In the genomic region with DNA sequence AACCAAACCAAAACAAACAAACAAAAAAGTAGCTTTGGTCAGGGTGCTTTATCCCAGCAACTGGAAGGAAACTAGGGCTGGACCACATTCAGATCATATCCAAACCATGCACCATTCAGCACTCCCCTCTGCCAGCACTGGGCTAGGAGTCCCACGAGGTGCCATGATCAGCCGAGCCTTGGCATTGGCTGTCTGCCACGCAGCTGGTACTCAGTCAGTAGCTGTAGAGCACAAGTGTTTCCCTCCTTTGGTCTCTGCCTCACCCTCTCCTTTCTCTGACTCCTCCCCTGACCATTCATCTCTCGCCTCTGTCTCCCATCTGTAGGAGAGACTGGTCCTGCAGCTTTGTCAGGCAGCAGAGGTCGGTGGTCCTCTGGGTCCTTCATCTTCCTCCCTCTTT, we compare ENCODE assay signal across 37 mouse cellular contexts. TPM values are rescaled to one million over a fixed set of nuclear protein-coding genes. Genes with fewer than 3 reads are reported as not detected.
DNase-seq lines count a peak whose midpoint lies in the region; ATAC-seq and TF ChIP-seq lines count a peak whose summit lies in the region.
"Had no signal": no experiment of that assay in that cellular context is flagged by ENCODE, and none has a peak within 500 bp of the region (broad histone marks: within the 10 kb centered on the region; RNA-seq: fewer than 3 reads in every experiment).

No protein-coding gene starts in this region.

- H3K36me3 ChIP-seq in forebrain, postnatal 0 days (ENCODE audit: insufficient read depth): no peaks in the 10 kb centered on the region
- no peaks in the 10 kb centered on the region for H3K36me3 ChIP-seq in forebrain, embryonic 15.5 days
- H3K36me3 ChIP-seq in myocyte (ENCODE audit: control insufficient read depth, insufficient read depth): no peaks in the 10 kb centered on the region
- H3K36me3 ChIP-seq in heart, embryonic 10.5 days: no peaks in the 10 kb centered on the region
- H3K36me3 ChIP-seq: embryonic facial prominence, embryonic 10.5 days; embryonic facial prominence, embryonic 13.5 days; hindbrain, embryonic 13.5 days had no signal

- TF ChIP-seq POLR2A in myocyte (IDR thresholded peaks at IDR 0.05; ENCODE audit: insufficient read length, low read depth): no peak

- intact Hi-C loops in left cerebral cortex, postnatal 4 days (cut with DNase I): no loop called here

- peak; percentile 60; the same call in 1 of the 2 replicates for ATAC-seq in forebrain, postnatal 0 days
- no peak for ATAC-seq in forebrain, embryonic 15.5 days (replicated peaks)
- ATAC-seq: activated CD4-positive, CD25-positive, alpha-beta regulatory T cell, adult 4 months; CD4-positive, CD25-positive, alpha-beta regulatory T cell, adult 4 months; forebrain, embryonic 13.5 days; hindbrain, embryonic 16.5 days; inflammation-experienced regulatory T-cells, adult 6 months; intestine, embryonic 16.5 days had no signal

- no peak overlapping the region for H3K4me3 ChIP-seq in forebrain, postnatal 0 days (ENCODE audit: low read depth, low read length)
- H3K4me3 ChIP-seq in forebrain, embryonic 15.5 days: no peak overlapping the region
- no peak overlapping the region for H3K4me3 ChIP-seq in myocyte
- no peak overlapping the region for H3K4me3 ChIP-seq in heart, embryonic 10.5 days
- H3K4me3 ChIP-seq: embryonic facial prominence, embryonic 10.5 days; embryonic facial prominence, embryonic 13.5 days; erythroblast, embryonic 14.5 days; forebrain, embryonic 13.5 days; gastrocnemius, adult 2 months; heart, adult 2 months; hindbrain, embryonic 13.5 days had no signal

- H3K79me2 ChIP-seq in myocyte (ENCODE audit: control insufficient read depth, insufficient read depth): no peaks in the 10 kb centered on the region

- H3K9me3 ChIP-seq in forebrain, postnatal 0 days (ENCODE audit: low read length): no peaks in the 10 kb centered on the region
- H3K9me3 ChIP-seq in forebrain, embryonic 15.5 days: no peaks in the 10 kb centered on the region
- H3K9me3 ChIP-seq in heart, embryonic 10.5 days: no peaks in the 10 kb centered on the region
- H3K9me3 ChIP-seq: embryonic facial prominence, embryonic 10.5 days; embryonic facial prominence, embryonic 13.5 days; forebrain, embryonic 13.5 days; hindbrain, embryonic 13.5 days had no signal

- no peak overlapping the region for H3ac ChIP-seq in myocyte (ENCODE audit: control insufficient read depth, insufficient read length)

- 37% methylated on average over 5 of the region's 5 CpGs for WGBS in forebrain, postnatal 0 days
- 39% methylated on average over 5 of the region's 5 CpGs for WGBS in forebrain, embryonic 15.5 days
- WGBS in heart, embryonic 10.5 days: 68% methylated on average over 5 of the region's 5 CpGs

- H3K4me2 ChIP-seq in forebrain, postnatal 0 days (ENCODE audit: low read depth): no peak overlapping the region
- H3K4me2 ChIP-seq in forebrain, embryonic 15.5 days (replicated peaks): no peak overlapping the region
- H3K4me2 ChIP-seq in myocyte (ENCODE audit: low read depth): no peak overlapping the region
- H3K4me2 ChIP-seq: embryonic facial prominence, embryonic 13.5 days; forebrain, embryonic 13.5 days; heart, embryonic 11.5 days; hindbrain, embryonic 13.5 days had no signal

- H3K27ac ChIP-seq in forebrain, postnatal 0 days (ENCODE audit: low read depth, low read length): no peak overlapping the region
- H3K27ac ChIP-seq in forebrain, embryonic 15.5 days (replicated peaks): no peak overlapping the region
- no peak overlapping the region for H3K27ac ChIP-seq in heart, embryonic 10.5 days
- H3K27ac ChIP-seq: embryonic facial prominence, embryonic 10.5 days; embryonic facial prominence, embryonic 13.5 days; forebrain, embryonic 13.5 days; gastrocnemius, adult 2 months; heart, adult 2 months; hindbrain, embryonic 13.5 days had no signal

- DNase-seq in forebrain, postnatal 0 days: no peak
- DNase-seq in left cerebral cortex, postnatal 4 days: peak; percentile 68
- no peak for DNase-seq in left cerebral cortex, adult 9 months (ENCODE audit: low spot score in 2 of 2)
- DNase-seq in right cerebral cortex, postnatal 14 days: peak; percentile 46
- no peak for DNase-seq in right cerebral cortex, postnatal 36 days (ENCODE audit: low spot score in 2 of 2)
- DNase-seq in heart, embryonic 10.5 days (ENCODE audit: low spot score): no peak
- DNase-seq: adrenal gland, postnatal 10 days; cerebellum, adult 11-12 months; cerebellum, adult 8-10 months; cerebellum, postnatal 36 days; embryo, embryonic 11 days; gastrocnemius, adult 2 months; gastrocnemius, postnatal 25 days; heart, adult 2 months had no signal

- no peak overlapping the region for H3K9ac ChIP-seq in forebrain, postnatal 0 days
- no peak overlapping the region for H3K9ac ChIP-seq in forebrain, embryonic 15.5 days (replicated peaks)
- H3K9ac ChIP-seq: embryonic facial prominence, embryonic 13.5 days; forebrain, embryonic 13.5 days; hindbrain, embryonic 13.5 days had no signal

- H3K27me3 ChIP-seq in forebrain, postnatal 0 days (ENCODE audit: insufficient read depth, low read length): peaks cover 11% of the 10 kb centered on the region
- peaks cover 23% of the 10 kb centered on the region for H3K27me3 ChIP-seq in forebrain, embryonic 15.5 days
- H3K27me3 ChIP-seq in myocyte (ENCODE audit: control insufficient read depth, insufficient read depth, insufficient read length): peaks cover 65% of the 10 kb centered on the region
- peaks cover 72% of the 10 kb centered on the region for H3K27me3 ChIP-seq in heart, embryonic 10.5 days (ENCODE audit: insufficient read depth, poor library complexity, severe bottlenecking)

- no peaks in the 10 kb centered on the region for H3K4me1 ChIP-seq in forebrain, postnatal 0 days (ENCODE audit: insufficient read depth)
- peaks cover 7% of the 10 kb centered on the region for H3K4me1 ChIP-seq in forebrain, embryonic 15.5 days
- peaks cover 12% of the 10 kb centered on the region for H3K4me1 ChIP-seq in heart, embryonic 10.5 days

- TF ChIP-seq CTCF in forebrain, postnatal 0 days (IDR thresholded peaks at IDR 0.05; ENCODE audit: low read depth): no peak

TF ChIP-seq in myocyte, 11 proteins besides CTCF, POLR2A, EP300 and RAD21:
- no peak for TF ChIP-seq POLR2AphosphoS2 (IDR thresholded peaks at IDR 0.05; ENCODE audit: insufficient read length, low read depth)
- TF ChIP-seq MYOG (IDR thresholded peaks at IDR 0.05; ENCODE audit: control insufficient read depth in 1 of 3, insufficient read depth in 1 of 3, insufficient read length in 2 of 3, low read depth in 2 of 3): peak in 2 of 3 experiments; percentile 58 to 82
- TF ChIP-seq MAX (IDR thresholded peaks at IDR 0.05; ENCODE audit: low read depth): no peak
- peak in 2 of 3 experiments; percentile 59 to 60 for TF ChIP-seq MYOD1 (IDR thresholded peaks at IDR 0.05; ENCODE audit: control insufficient read depth in 1 of 3, insufficient read length in 2 of 3, low read depth in 2 of 3)

RNA-seq across cellular contexts. Expression of a gene that starts 9.3 kb away (rescaled TPM):
- total RNA-seq in forebrain, postnatal 0 days (2014; rRNA removed): 0.31 TPM in 1 of 2 replicates, not detected in the other
- polyA plus RNA-seq in forebrain, postnatal 0 days (2015; fragmentation: Nextera tagmentation; extraction: Ambion mirVana): not detected in 2 replicates
- not detected in 2 replicates for polyA plus RNA-seq in forebrain, embryonic 15.5 days (2015; fragmentation: Nextera tagmentation; extraction: Ambion mirVana)
- total RNA-seq in left cerebral cortex, postnatal 4 days (2021): not detected
- 0.25 TPM for polyA plus RNA-seq in myocyte (2012; fragmentation: generic; extraction: Trizol)
- polyA plus RNA-seq in heart, embryonic 10.5 days (2016; fragmentation: Nextera tagmentation; extraction: Ambion mirVana): 0.36 and 0.96 TPM in 2 replicates
- total RNA-seq: gastrocnemius, adult 2 months; gastrocnemius, postnatal 25 days; granulocyte monocyte progenitor cell, adult 5-6 weeks; hematopoietic stem cell, adult 5-6 weeks; MEL had no signal
- polyA plus RNA-seq: activated CD4-positive, CD25-positive, alpha-beta regulatory T cell, adult 4 months; CD4-positive, CD25-positive, alpha-beta regulatory T cell, adult 4 months; erythroblast, embryonic 14.5 days; forebrain, embryonic 13.5 days; inflammation-experienced regulatory T-cells, adult 6 months had no signal

RNA-seq across cellular contexts. Expression of a gene that starts 26.6 kb away (rescaled TPM):
- total RNA-seq in forebrain, postnatal 0 days (2014; rRNA removed): not detected in 2 replicates
- polyA plus RNA-seq in forebrain, postnatal 0 days (2015; fragmentation: Nextera tagmentation; extraction: Ambion mirVana): not detected in 2 replicates
- polyA plus RNA-seq in forebrain, embryonic 15.5 days (2015; fragmentation: Nextera tagmentation; extraction: Ambion mirVana): not detected in 2 replicates
- total RNA-seq in left cerebral cortex, postnatal 4 days (2021): not detected
- not detected for polyA plus RNA-seq in myocyte (2012; fragmentation: generic; extraction: Trizol)
- not detected in 2 replicates for polyA plus RNA-seq in heart, embryonic 10.5 days (2016; fragmentation: Nextera tagmentation; extraction: Ambion mirVana)
- total RNA-seq: adrenal gland, postnatal 10 days; adrenal gland, postnatal 4 days; gastrocnemius, adult 2 months; gastrocnemius, postnatal 25 days; granulocyte monocyte progenitor cell, adult 5-6 weeks; heart, adult 2 months; heart, postnatal 25 days; hematopoietic stem cell, adult 5-6 weeks; MEL had no signal
- polyA plus RNA-seq: activated CD4-positive, CD25-positive, alpha-beta regulatory T cell, adult 4 months; C2C12; CD4-positive, CD25-positive, alpha-beta regulatory T cell, adult 4 months; cortical plate, adult 2 months; embryonic facial prominence, embryonic 10.5 days; embryonic facial prominence, embryonic 13.5 days; erythroblast, embryonic 14.5 days; forebrain, embryonic 13.5 days; frontal cortex, adult 2 months; heart, adult 2 months; heart, embryonic 11.5 days; heart, embryonic 14.5 days; heart, postnatal 0 days; hindbrain, embryonic 13.5 days; hindbrain, embryonic 16.5 days; inflammation-experienced regulatory T-cells, adult 6 months; intestine, embryonic 16.5 days had no signal

RNA-seq across cellular contexts. Expression of a gene that starts 29.3 kb away (rescaled TPM):
- total RNA-seq in forebrain, postnatal 0 days (2014; rRNA removed): 32.8 and 35.5 TPM in 2 replicates
- 25.1 and 31.0 TPM in 2 replicates for polyA plus RNA-seq in forebrain, postnatal 0 days (2015; fragmentation: Nextera tagmentation; extraction: Ambion mirVana)
- 11.0 and 13.0 TPM in 2 replicates for polyA plus RNA-seq in forebrain, embryonic 15.5 days (2015; fragmentation: Nextera tagmentation; extraction: Ambion mirVana)
- total RNA-seq in left cerebral cortex, postnatal 4 days (2021): 10 to 100 TPM; 53.2 to 56.5 TPM
- polyA plus RNA-seq in myocyte (2012; fragmentation: generic; extraction: Trizol): 81.1 TPM
- 32.3 and 47.3 TPM in 2 replicates for polyA plus RNA-seq in heart, embryonic 10.5 days (2016; fragmentation: Nextera tagmentation; extraction: Ambion mirVana)

Comparison
In these comparisons a context has a peak if more than half of its experiments do, and no peak if none do; other contexts are left out.
1. DNase-seq: peak in left cerebral cortex, postnatal 4 days (single experiment) and right cerebral cortex, postnatal 14 days (single experiment); none in forebrain, postnatal 0 days (single experiment), left cerebral cortex, adult 9 months (0 of 2), right cerebral cortex, postnatal 36 days (0 of 2) and heart, embryonic 10.5 days (single experiment).